Mouse (Mus musculus): Measurements from ENCODE around the gene Gm3667.
"Not testable (repeated sequence)": the region's sequence is repeated elsewhere in the genome, so short reads cannot be mapped to it uniquely, and the experiment has no call there.

Gene Gm3667

GRCm38 (mm10) chr14:6889521-6890012, at the start of gene Gm3667:
Gm3667 (minus strand) TSS chr14:6889962.
- DNase-seq (ENCODE audit: low spot score in 2 of 2), result peak in 1 of 2 experiments; percentile 2

- DNase-seq (ENCODE audit: low spot score in 2 of 2), result not testable (repeated sequence)
These were observed 10.1 kb upstream of the Gm3667 start for GRCm38 (mm10) chr14:6899881-6900280.

- peak; percentile 15 to 68 for DNase-seq (ENCODE audit: low spot score in 2 of 2)
These were observed 951 bp downstream of the Gm3667 start for GRCm38 (mm10) chr14:6888811-6889210.

- not testable (repeated sequence) for DNase-seq (ENCODE audit: low spot score in 2 of 2)
These were observed 49.6 kb downstream of the Gm3667 start, which contains the start of gene Gm3642 for GRCm38 (mm10) chr14:6840211-6840610. Gm3642 (minus strand) TSS chr14:6840311.

GRCm38 (mm10) chr14:6823297-6823696, 66.5 kb downstream of the Gm3667 start:
- not testable (repeated sequence) for DNase-seq (ENCODE audit: low spot score in 2 of 2)
